Mouse (Mus musculus) heart, embryonic 11.5 days (tissue): ENCODE data around the gene Notch2. TPM values are rescaled to one million over a fixed set of nuclear protein-coding genes. Genes with fewer than 3 reads are reported as not detected.

ENCODE experiments used
- ATAC-seq: fragments of 200-750 bp; cut with Nextera tagmentation; replicated peaks from 2 replicates; pipeline ENCODE4 v1.8.0; 2017; ENCODE audit warnings: moderate library complexity; ENCODE audit not compliant: insufficient number of reproducible peaks, low FRiP score, low TSS enrichment
- H3K27ac ChIP-seq: fragments of 300-500 bp; sonication (generic); 2 replicates; pipeline ENCODE4 v1.5.1; 2014; ENCODE audit warnings: mild to moderate bottlenecking, low read depth, low read length
- H3K27me3 ChIP-seq: fragments of 300-500 bp; sonication (generic); 2 replicates; pipeline ENCODE4 v1.6.1; 2014; ENCODE audit warnings: mild to moderate bottlenecking, low read length, mixed read lengths; ENCODE audit not compliant: control insufficient read depth, insufficient read depth
- H3K36me3 ChIP-seq: fragments of 300-500 bp; sonication (generic); 2 replicates; pipeline ENCODE4 v1.6.1; 2014; ENCODE audit warnings: mild to moderate bottlenecking, low read length, moderate library complexity, mixed read lengths; ENCODE audit not compliant: control insufficient read depth, insufficient read depth
- H3K4me1 ChIP-seq: fragments of 300-500 bp; sonication (generic); 2 replicates; pipeline ENCODE4 v1.6.1; 2014; ENCODE audit warnings: low read length; ENCODE audit not compliant: control insufficient read depth, insufficient read depth
- H3K4me2 ChIP-seq: fragments of 300-500 bp; sonication (generic); 2 replicates; pipeline ENCODE4 v1.6.1; 2014; ENCODE audit warnings: mild to moderate bottlenecking, moderate library complexity
- H3K4me3 ChIP-seq: fragments of 300-500 bp; sonication (generic); 2 replicates; pipeline ENCODE4 v1.5.1; 2014; ENCODE audit warnings: low read depth, low read length
- H3K9ac ChIP-seq: fragments of 300-500 bp; sonication (generic); 2 replicates; pipeline ENCODE4 v1.6.1; 2014; ENCODE audit warnings: mild to moderate bottlenecking, low read depth, low read length, moderate library complexity
- H3K9me3 ChIP-seq: fragments of 300-500 bp; sonication (generic); replicated peaks from 2 replicates; pipeline ENCODE4 v1.6.1; 2016; ENCODE audit warnings: low read length; ENCODE audit not compliant: control insufficient read depth
- WGBS: fragments of 180-500 bp; shearing (Covaris S2); extraction: QIAGEN DNeasy Blood & Tissue Kit; methylation state at CpG from one replicate; pipeline ENCODE4 v1.1.7; 2014; ENCODE audit not compliant: insufficient replicate concordance; 5-methylcytosine and 5-hydroxymethylcytosine counted together
- polyA plus RNA-seq: library from polyadenylated mRNA; unstranded; fragments of >200 nt; fragmentation: Nextera tagmentation; extraction: Ambion mirVana; gene quantifications from 2 replicates; pipeline ENCODE4 v1.2.1, GENCODE M21; 2014

Gene Notch2
- polyA plus RNA-seq, 1 experiment from 2014 or later: 12.5 TPM

- ATAC-seq: no peak
- Histone ChIP-seq H3K4me3 (no peak overlapping the region), H3K4me1 (peaks cover 41% of the 10 kb centered on the region), H3K9ac (no peak overlapping the region), H3K27ac (no peak overlapping the region), H3K4me2 (no peak overlapping the region), H3K9me3 (no peaks in the 10 kb centered on the region), H3K36me3 (no peaks in the 10 kb centered on the region), H3K27me3 (no peaks in the 10 kb centered on the region)
- 78% methylated on average over 5 of the region's 5 CpGs for WGBS
These were observed 3.7 kb downstream of the Notch2 start for GRCm38 (mm10) chr3:98016901-98017591.

GRCm38 (mm10) chr3:98018187-98018586, 4.9 kb downstream of the Notch2 start:
- H3K9me3 ChIP-seq: no peaks in the 10 kb centered on the region
- no peaks in the 10 kb centered on the region for H3K36me3 ChIP-seq
- H3K4me3 ChIP-seq: no peak overlapping the region
- no peaks in the 10 kb centered on the region for H3K27me3 ChIP-seq
- peaks cover 41% of the 10 kb centered on the region for H3K4me1 ChIP-seq
- H3K27ac ChIP-seq: no peak overlapping the region
- ATAC-seq: no peak
- WGBS: 70% methylated on average over 4 of the region's 4 CpGs
- no peak overlapping the region for H3K9ac ChIP-seq
- H3K4me2 ChIP-seq: no peak overlapping the region

GRCm38 (mm10) chr3:98020431-98021229, 7.3 kb downstream of the Notch2 start:
- WGBS: 76% methylated on average over 9 of the region's 9 CpGs
- Histone ChIP-seq H3K27ac (no peak overlapping the region), H3K36me3 (no peaks in the 10 kb centered on the region), H3K9ac (no peak overlapping the region), H3K4me1 (peaks cover 45% of the 10 kb centered on the region), H3K4me2 (no peak overlapping the region), H3K27me3 (no peaks in the 10 kb centered on the region), H3K9me3 (no peaks in the 10 kb centered on the region), H3K4me3 (no peak overlapping the region)
- no peak for ATAC-seq

DNA sequence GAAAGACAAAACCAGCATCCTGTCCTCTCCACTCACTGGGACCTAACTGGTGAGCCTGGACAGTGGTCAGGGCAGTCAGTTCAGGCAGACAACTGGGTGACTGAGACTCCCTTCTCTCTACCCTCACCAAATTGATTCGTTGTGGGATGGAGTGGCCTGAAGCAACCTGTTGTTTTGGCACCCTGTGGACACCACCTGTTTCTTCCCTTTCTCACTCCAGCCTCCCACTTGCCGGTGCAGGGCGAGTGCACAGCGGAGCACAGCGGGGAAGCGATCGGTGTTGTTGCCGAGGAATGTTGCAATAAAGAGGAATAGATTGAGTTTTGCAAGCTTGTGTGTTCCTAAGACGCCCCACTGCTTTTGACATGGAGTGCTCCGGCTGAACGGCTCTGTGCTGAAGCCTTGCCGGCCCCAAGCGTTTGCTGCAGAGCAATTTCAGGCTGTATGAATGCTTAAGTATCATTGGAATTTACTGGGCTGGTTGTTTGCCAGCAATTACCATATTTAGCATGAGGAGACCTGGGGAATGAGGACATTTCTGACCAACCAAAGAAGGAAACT, 11.0 kb downstream of the Notch2 start:
- Histone ChIP-seq H3K9me3 (no peaks in the 10 kb centered on the region), H3K27me3 (no peaks in the 10 kb centered on the region), H3K4me2 (peak overlapping the region; percentile 55), H3K4me1 (peaks cover 56% of the 10 kb centered on the region), H3K36me3 (no peaks in the 10 kb centered on the region), H3K9ac (peak overlapping the region; percentile 75), H3K4me3 (no peak overlapping the region), H3K27ac (peak overlapping the region; percentile 92)
- 8% methylated on average over 13 of the region's 13 CpGs for WGBS
- ATAC-seq: no peak

GRCm38 (mm10) chr3:98025521-98025920, 12.2 kb downstream of the Notch2 start:
- H3K9ac ChIP-seq: 0 out of 2 replicates have a peak overlapping the region, but pooled peaks have one; percentile 49
- no peak for ATAC-seq
- H3K27ac ChIP-seq: peak overlapping the region; percentile 92
- H3K4me1 ChIP-seq: peaks cover 52% of the 10 kb centered on the region
- H3K4me2 ChIP-seq: peak overlapping the region; percentile 55; the same call in 1 of the 2 replicates
- 41% methylated on average over 14 of the region's 14 CpGs for WGBS
- no peak overlapping the region for H3K4me3 ChIP-seq
- H3K9me3 ChIP-seq: no peaks in the 10 kb centered on the region
- H3K27me3 ChIP-seq: no peaks in the 10 kb centered on the region
- H3K36me3 ChIP-seq: no peaks in the 10 kb centered on the region

DNA sequence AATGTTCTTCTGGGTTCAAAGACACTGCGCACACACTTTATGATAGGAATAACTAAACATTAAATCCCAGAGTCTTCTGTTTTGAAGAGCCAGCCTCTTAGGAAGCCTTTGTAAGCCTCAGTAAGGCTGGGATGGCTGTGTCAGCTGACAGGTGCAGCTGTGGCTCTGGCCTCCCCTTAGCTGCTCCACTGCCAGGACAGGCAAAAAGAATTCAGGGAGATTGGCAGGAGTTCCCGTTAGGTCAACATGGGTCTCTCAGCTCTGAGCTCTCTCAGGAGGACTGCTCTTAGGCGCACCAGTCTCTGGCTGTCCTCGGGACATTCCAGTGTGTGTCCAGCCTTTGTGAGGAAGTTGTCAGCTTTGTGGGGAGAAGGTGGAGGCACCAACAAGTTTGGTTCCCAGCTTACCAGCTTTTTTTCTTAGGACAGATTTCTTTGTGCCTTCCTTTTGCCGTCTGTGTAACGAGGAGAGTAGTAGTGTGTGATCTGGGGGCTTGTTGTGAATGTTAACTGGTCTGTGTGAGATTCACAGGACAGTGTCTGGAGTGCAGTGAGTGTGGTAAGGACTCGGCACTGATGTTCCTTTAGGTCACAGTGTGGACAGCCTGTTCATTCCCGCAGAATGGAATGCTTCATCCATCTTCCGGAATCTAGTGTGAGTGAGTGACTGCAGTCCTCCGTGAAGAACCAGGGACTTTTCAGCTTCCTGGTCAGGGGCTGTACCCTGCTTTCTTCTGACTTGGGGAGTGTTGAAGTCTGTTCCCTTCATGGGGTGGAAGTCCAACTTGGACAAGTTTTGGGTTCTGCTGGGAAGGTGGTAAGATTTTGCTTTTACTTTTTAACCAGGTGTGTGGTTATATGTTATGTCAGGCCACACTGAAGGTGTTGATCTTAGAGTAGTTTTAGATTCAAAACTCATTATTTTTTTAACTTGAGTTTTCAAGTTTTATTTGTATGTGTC, 12.9 kb downstream of the Notch2 start:
- peaks cover 56% of the 10 kb centered on the region for H3K4me1 ChIP-seq
- ATAC-seq: peak; percentile 41; the same call in 1 of the 2 replicates
- H3K9me3 ChIP-seq: no peaks in the 10 kb centered on the region
- H3K27me3 ChIP-seq: no peaks in the 10 kb centered on the region
- H3K4me3 ChIP-seq: no peak overlapping the region
- H3K36me3 ChIP-seq: no peaks in the 10 kb centered on the region
- peak overlapping the region; percentile 55 for H3K4me2 ChIP-seq
- H3K9ac ChIP-seq: peak overlapping the region; percentile 49; the same call in 1 of the 2 replicates
- H3K27ac ChIP-seq: peak overlapping the region; percentile 92
- WGBS: 28% methylated on average over 10 of the region's 10 CpGs

DNA sequence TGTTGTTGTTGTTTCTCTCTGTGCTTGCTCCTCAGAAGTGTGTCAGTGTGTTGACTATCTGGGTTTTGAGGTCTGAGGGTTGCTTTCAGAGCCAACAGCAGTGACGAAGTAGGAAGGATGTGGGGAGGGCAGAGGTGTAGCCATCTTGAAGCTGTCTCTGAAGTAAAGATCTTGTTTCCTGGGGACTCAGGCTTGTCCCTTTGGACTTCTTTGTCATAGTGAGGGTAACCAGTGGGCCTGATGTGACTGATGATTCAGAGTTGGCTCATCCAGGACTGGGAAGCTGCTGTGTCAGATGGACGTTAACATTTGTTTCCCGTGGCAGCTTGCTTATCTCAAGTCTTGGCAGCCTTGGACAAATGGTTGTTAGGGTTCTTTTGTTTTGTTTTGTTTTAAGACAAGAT, 14.0 kb downstream of the Notch2 start:
- Histone ChIP-seq H3K4me1 (peaks cover 60% of the 10 kb centered on the region), H3K9me3 (no peaks in the 10 kb centered on the region), H3K4me3 (no peak overlapping the region), H3K36me3 (no peaks in the 10 kb centered on the region), H3K9ac (no peak overlapping the region), H3K4me2 (no peak overlapping the region), H3K27ac (0 out of 2 replicates have a peak overlapping the region, but pooled peaks have one; percentile 10), H3K27me3 (no peaks in the 10 kb centered on the region)
- WGBS: 22% methylated on average over 3 of the region's 3 CpGs
- ATAC-seq: no peak

GRCm38 (mm10) chr3:98028072-98028471, 14.7 kb downstream of the Notch2 start:
- Histone ChIP-seq H3K9ac (no peak overlapping the region), H3K4me2 (no peak overlapping the region), H3K4me3 (no peak overlapping the region), H3K27me3 (no peaks in the 10 kb centered on the region), H3K9me3 (no peaks in the 10 kb centered on the region), H3K4me1 (peaks cover 61% of the 10 kb centered on the region), H3K27ac (no peak overlapping the region), H3K36me3 (no peaks in the 10 kb centered on the region)
- 56% methylated on average over 4 of the region's 4 CpGs for WGBS
- no peak for ATAC-seq
